Mouse (Mus musculus) spleen, adult 2 months (tissue): ENCODE results near the gene Inpp5a.

Experiments used
- CTCF ChIP-seq: fragments of 200-500 bp; IDR thresholded peaks from 2 replicates; pipeline ENCODE4 v1.5.1; 2011; ENCODE audit warnings: mild to moderate bottlenecking, inconsistent platforms; ENCODE audit not compliant: insufficient read depth, insufficient read length, insufficient replicate concordance; ENCODE audit errors: extremely low read depth
- POLR2A ChIP-seq: fragments of 200-500 bp; IDR thresholded peaks from 2 replicates; pipeline ENCODE4 v1.6.1; 2011; ENCODE audit warnings: low read depth, low read length, inconsistent platforms

DNA sequence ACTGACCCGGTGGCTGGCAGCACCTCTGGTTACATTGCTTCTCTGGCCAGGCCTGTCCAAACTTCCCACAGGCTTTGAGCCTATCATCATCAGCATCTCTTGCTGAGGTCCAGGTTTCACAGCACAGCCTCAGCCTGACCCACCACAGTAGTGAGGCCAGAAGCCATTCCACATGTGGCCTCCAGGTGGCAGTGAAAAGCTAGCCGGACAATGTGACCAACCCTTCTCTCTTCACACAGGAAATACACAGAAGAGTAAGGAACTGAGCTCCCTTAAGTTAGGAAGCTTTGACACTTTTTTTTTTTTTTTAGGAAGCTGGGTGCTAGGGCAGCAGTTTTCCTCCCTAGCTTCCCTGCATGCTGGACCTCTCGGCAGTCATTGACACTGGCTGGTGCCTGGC lies 201.4 kb downstream of the Inpp5a start:
- TF ChIP-seq CTCF (peak; percentile 51; the same call in 1 of the 2 replicates), POLR2A (no peak)
